Mouse (Mus musculus) inflammation-experienced regulatory T-cells, adult 6 months (primary cell): ENCODE data around the gene Alg1. TPM values are rescaled to one million over a fixed set of nuclear protein-coding genes. Genes with fewer than 3 reads are reported as not detected.
"Not testable (repeated sequence)": the region's sequence is repeated elsewhere in the genome, so short reads cannot be mapped to it uniquely, and the experiment has no call there.

Experiments used
- ATAC-seq: one replicate; pipeline ENCODE4 v1.8.0; 2017
- polyA plus RNA-seq, 3 experiments: library from polyadenylated mRNA; unstranded; fragments of 100-300 nt; shearing (Covaris generic); gene quantifications; one replicate each; pipeline ENCODE4 v1.2.1; 2017

Gene Alg1
- polyA plus RNA-seq, result 10 to 100 TPM; 12.5 to 26.5 (median 26.5) TPM

- peak; percentile 97 for ATAC-seq
Measured at GRCm38 (mm10) chr16:5233418-5234313, at the start of gene Alg1. Gene Alg1, plus strand, starts transcription at chr16:5233621.

- no peak for ATAC-seq
Measured at GRCm38 (mm10) chr16:5184101-5184500, 49.3 kb upstream of the Alg1 start.

- ATAC-seq, result no peak
Measured at GRCm38 (mm10) chr16:5184956-5185355, 48.5 kb upstream of the Alg1 start.

GRCm38 (mm10) chr16:5185691-5186090, 47.7 kb upstream of the Alg1 start:
- no peak for ATAC-seq

GRCm38 (mm10) chr16:5186234-5186633, 47.2 kb upstream of the Alg1 start:
- ATAC-seq, result no peak

- ATAC-seq, result no peak
Measured at GRCm38 (mm10) chr16:5195080-5195479, 38.3 kb upstream of the Alg1 start.

GRCm38 (mm10) chr16:5202681-5203080, 30.7 kb upstream of the Alg1 start:
- no peak for ATAC-seq

- peak; percentile 47 for ATAC-seq
Measured at GRCm38 (mm10) chr16:5203200-5203599, 30.2 kb upstream of the Alg1 start.

- ATAC-seq, result peak; percentile 87
Measured at GRCm38 (mm10) chr16:5203668-5204433, 29.6 kb upstream of the Alg1 start, which contains the start of gene Nagpa. Gene Nagpa, minus strand, starts transcription at chr16:5204012.

GRCm38 (mm10) chr16:5205431-5205970, 27.9 kb upstream of the Alg1 start:
- no peak for ATAC-seq

- no peak for ATAC-seq
Measured at GRCm38 (mm10) chr16:5206051-5206450, 27.4 kb upstream of the Alg1 start.

- ATAC-seq, result no peak
Measured at GRCm38 (mm10) chr16:5210365-5210764, 23.1 kb upstream of the Alg1 start.

GRCm38 (mm10) chr16:5212150-5212549, 21.3 kb upstream of the Alg1 start:
- no peak for ATAC-seq

GRCm38 (mm10) chr16:5214126-5214525, 19.3 kb upstream of the Alg1 start:
- no peak for ATAC-seq

GRCm38 (mm10) chr16:5216686-5217085, 16.7 kb upstream of the Alg1 start:
- no peak for ATAC-seq

GRCm38 (mm10) chr16:5217341-5218133, 15.9 kb upstream of the Alg1 start:
- no peak for ATAC-seq

- ATAC-seq, result no peak
Measured at GRCm38 (mm10) chr16:5221403-5221802, 12.0 kb upstream of the Alg1 start.

GRCm38 (mm10) chr16:5222140-5222539, 11.3 kb upstream of the Alg1 start, which contains the start of gene AU021092:
Gene AU021092, minus strand, starts transcription at chr16:5222299.
- no peak for ATAC-seq

GRCm38 (mm10) chr16:5226534-5226933, 6.9 kb upstream of the Alg1 start:
- not testable (repeated sequence) for ATAC-seq

GRCm38 (mm10) chr16:5227501-5227900, 5.9 kb upstream of the Alg1 start:
- not testable (repeated sequence) for ATAC-seq

GRCm38 (mm10) chr16:5228103-5228502, 5.3 kb upstream of the Alg1 start:
- not testable (repeated sequence) for ATAC-seq

- ATAC-seq, result no peak
Measured at GRCm38 (mm10) chr16:5232982-5233381, 439 bp upstream of the Alg1 start.
